Mouse (Mus musculus): ENCODE measurements around the gene Gm3106.
"Not testable (repeated sequence)": the region's sequence is repeated elsewhere in the genome, so short reads cannot be mapped to it uniquely, and the experiment has no call there.

Gene Gm3106

GRCm38 (mm10) chr5:94217705-94218104 is at the start of gene Gm3106:
Gene Gm3106, plus strand, starts transcription at chr5:94218005.
- DNase-seq (ENCODE audit: low spot score) = not testable (repeated sequence)

Data from yolk sac, embryonic 10.5 days (tissue).